Mouse (Mus musculus): ENCODE measurements around the gene Dgka.
"Not testable (repeated sequence)": the region's sequence is repeated elsewhere in the genome, so short reads cannot be mapped to it uniquely, and the experiment has no call there.

Dgka gene

GRCm38 (mm10) chr10:128731992-128732391, 12.7 kb downstream of the Dgka start:
- no peak for DNase-seq (ENCODE audit: low spot score in 2 of 2)

GRCm38 (mm10) chr10:128731002-128731433, 13.6 kb downstream of the Dgka start:
- DNase-seq (ENCODE audit: low spot score in 2 of 2), result peak; percentile 39 to 43

GRCm38 (mm10) chr10:128728059-128728458, 16.6 kb downstream of the Dgka start:
- no peak for DNase-seq (ENCODE audit: low spot score in 2 of 2)

GRCm38 (mm10) chr10:128725466-128725865, 19.2 kb downstream of the Dgka start:
- DNase-seq (ENCODE audit: low spot score in 2 of 2), result not testable (repeated sequence)

GRCm38 (mm10) chr10:128715559-128716537, 28.8 kb downstream of the Dgka start:
- no peak for DNase-seq (ENCODE audit: low spot score in 2 of 2)

- DNase-seq (ENCODE audit: low spot score in 2 of 2), result not testable (repeated sequence)
These were observed 33.3 kb downstream of the Dgka start for GRCm38 (mm10) chr10:128711318-128711717.

GRCm38 (mm10) chr10:128705317-128705693, 39.4 kb downstream of the Dgka start:
- no peak for DNase-seq (ENCODE audit: low spot score in 2 of 2)

GRCm38 (mm10) chr10:128704491-128705316, 40.0 kb downstream of the Dgka start, which contains the start of gene Cdk2:
Gene Cdk2 (minus strand): TSS chr10:128705031.
- DNase-seq (ENCODE audit: low spot score in 2 of 2), result peak; percentile 59 to 69

- DNase-seq (ENCODE audit: low spot score in 2 of 2), result no peak
These were observed 40.8 kb downstream of the Dgka start, which contains the start of gene Pmel for GRCm38 (mm10) chr10:128703895-128704294. Gene Pmel (plus strand): TSS chr10:128704195.

GRCm38 (mm10) chr10:128702328-128703007, 42.2 kb downstream of the Dgka start:
- DNase-seq (ENCODE audit: low spot score in 2 of 2), result no peak

GRCm38 (mm10) chr10:128700712-128701111, 43.9 kb downstream of the Dgka start:
- DNase-seq (ENCODE audit: low spot score in 2 of 2), result no peak

- DNase-seq (ENCODE audit: low spot score in 2 of 2), result no peak
These were observed 45.0 kb downstream of the Dgka start for GRCm38 (mm10) chr10:128699611-128700010.

GRCm38 (mm10) chr10:128699006-128699405, 45.6 kb downstream of the Dgka start:
- no peak for DNase-seq (ENCODE audit: low spot score in 2 of 2)

- DNase-seq (ENCODE audit: low spot score in 2 of 2), result no peak
These were observed 47.5 kb downstream of the Dgka start for GRCm38 (mm10) chr10:128697072-128697725.

GRCm38 (mm10) chr10:128695992-128696807, 48.5 kb downstream of the Dgka start, which contains the start of gene Rab5b:
Gene Rab5b (minus strand): TSS chr10:128696264.
- DNase-seq (ENCODE audit: low spot score in 2 of 2), result peak; percentile 100

- DNase-seq (ENCODE audit: low spot score in 2 of 2), result no peak
These were observed 49.2 kb downstream of the Dgka start for GRCm38 (mm10) chr10:128695411-128695991.

- no peak for DNase-seq (ENCODE audit: low spot score in 2 of 2)
These were observed 70.1 kb downstream of the Dgka start for GRCm38 (mm10) chr10:128674469-128675008.

- DNase-seq (ENCODE audit: low spot score in 2 of 2), result peak; percentile 64 to 69
These were observed 70.7 kb downstream of the Dgka start, which contains the start of gene Suox for GRCm38 (mm10) chr10:128673763-128674468. Gene Suox (minus strand): TSS chr10:128674073.

GRCm38 (mm10) chr10:128671148-128671547, 73.5 kb downstream of the Dgka start:
- no peak for DNase-seq (ENCODE audit: low spot score in 2 of 2)

Data from frontal cortex, postnatal 25 days (tissue).